Mouse (Mus musculus) urinary bladder, postnatal 36 days (tissue): ENCODE measurements around the gene Bcat2.

Experiments used
- DNase-seq, 2 experiments: peaks; one replicate each; pipeline ENCODE4 v3.0.0; 2022; ENCODE audit warnings: low spot score in 2 of 2, mixed read lengths in 1 of 2

Gene Bcat2

DNA sequence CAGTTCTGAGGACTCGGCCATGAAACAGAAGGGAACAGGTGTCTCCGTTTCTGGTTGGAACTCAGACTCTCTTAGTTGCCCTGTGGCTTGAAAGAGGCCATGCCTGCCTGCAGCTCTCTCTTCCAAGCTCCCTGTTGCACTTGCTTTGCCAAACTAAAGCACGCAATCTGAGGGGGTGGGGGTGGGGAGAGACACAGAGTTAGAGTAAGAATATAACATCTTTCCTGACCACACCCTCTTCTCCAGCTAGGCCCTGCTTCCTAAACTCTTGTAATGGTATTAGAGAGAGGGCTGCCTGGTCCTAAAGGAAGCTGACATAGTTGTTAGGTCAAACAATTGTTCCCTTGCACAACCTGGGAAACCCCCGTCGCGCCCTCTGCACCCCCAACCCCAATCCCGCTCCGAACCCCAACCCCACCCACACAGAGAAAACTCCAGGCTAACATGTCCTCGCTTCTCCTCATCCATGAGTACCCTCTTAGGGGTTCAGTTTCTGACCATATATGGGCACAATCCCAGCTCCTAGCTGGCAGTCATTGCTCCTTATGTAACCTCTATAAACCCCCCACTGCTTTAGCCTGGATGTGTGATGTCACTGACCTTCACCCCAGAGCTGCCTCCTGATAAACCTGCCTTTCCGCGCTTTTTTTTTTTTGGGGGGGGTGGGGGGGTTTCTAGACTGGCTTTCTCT, 19.0 kb upstream of the Bcat2 start:
- no peak for DNase-seq

GRCm38 (mm10) chr7:45551512-45551883, 18.5 kb upstream of the Bcat2 start:
- no peak for DNase-seq

DNA sequence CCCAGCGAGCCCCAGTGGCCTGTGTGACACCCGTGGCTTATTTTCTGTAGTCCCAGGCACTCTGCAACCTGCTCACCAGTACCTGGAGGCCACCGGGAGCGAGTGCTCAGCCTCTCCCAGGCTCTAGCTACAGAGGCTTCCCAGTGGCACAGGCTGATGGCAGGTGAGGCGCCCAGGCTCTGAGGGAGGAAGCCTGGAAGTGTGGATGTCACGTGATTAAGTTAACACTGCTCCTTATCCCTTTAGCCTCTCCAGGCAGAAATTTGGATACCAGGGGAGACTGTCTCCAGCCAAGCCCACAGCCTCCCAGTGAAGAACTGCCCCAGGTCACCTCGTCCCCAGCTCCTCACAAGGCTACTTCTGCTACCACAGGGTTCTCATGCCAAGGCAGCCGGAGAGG, 16.4 kb upstream of the Bcat2 start:
- DNase-seq: no peak

- no peak for DNase-seq
Observed at GRCm38 (mm10) chr7:45553990-45554389, 16.0 kb upstream of the Bcat2 start.

DNA sequence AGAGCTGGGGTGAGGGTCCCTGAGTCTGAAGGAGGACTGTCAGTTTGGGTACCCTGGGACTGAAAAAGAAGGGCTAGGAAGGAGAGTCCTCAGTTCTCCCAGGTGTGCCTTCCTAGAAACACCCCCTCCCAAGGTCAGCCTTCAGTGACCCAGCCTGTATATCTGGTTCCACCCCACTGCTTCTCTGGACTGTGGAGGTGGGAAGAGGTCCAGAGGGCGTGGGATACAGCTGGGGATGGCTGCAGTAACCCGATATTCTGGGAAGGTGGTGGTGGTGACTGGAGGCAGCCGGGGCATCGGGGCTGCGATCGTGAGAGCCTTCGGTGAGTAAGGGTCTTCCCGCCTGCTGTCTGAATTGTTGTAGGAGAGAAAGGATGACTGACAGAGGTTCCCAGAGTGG, 15.2 kb upstream of the Bcat2 start, which contains the start of gene Hsd17b14:
Gene Hsd17b14 (plus strand): TSS at position 150 of the 400 bp plus-strand sequence.
- no peak for DNase-seq

DNA sequence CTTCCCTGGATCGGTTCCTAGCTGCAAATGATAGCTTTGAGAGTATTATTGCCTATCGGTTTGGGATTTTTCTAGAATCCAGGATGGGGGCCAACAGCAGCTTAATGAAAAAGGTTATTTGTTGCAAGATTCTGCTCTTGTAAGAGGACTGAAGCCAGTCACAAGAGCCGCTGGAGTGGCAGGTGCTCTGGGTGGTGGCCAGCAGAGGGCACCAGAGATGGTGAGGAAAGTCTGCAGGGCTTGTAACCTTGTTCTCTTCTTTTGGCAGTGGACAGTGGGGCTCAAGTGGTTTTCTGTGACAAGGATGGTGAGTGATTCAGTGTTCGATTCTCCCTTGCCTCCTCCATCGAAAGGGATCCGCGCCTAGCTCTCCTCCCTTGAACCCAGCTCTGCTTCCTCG, 14.2 kb upstream of the Bcat2 start:
- peak; percentile 73 to 86 for DNase-seq

- DNase-seq: peak; percentile 44 to 61
Observed at GRCm38 (mm10) chr7:45558907-45559306, 11.0 kb upstream of the Bcat2 start.

DNA sequence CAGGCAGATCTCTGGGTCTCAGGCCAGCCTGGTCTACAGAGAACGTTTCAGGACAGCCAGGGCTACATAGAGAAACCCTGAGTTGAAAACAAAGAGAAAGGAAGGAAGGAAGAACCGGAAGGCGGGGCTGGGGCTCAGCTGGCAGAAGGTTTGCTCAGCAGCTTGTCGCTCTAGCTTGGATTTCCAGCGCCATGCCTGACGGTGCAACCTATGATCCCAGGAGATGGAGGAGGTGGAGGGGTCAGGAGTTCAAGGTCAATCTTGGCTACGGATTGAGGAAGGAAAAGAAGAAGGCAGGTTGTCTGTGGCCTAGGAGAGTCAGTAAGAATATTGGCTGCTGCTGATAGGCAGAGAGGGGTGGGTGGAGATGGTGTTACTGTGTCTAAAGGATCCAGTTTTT, 9.7 kb upstream of the Bcat2 start:
- no peak for DNase-seq

DNA sequence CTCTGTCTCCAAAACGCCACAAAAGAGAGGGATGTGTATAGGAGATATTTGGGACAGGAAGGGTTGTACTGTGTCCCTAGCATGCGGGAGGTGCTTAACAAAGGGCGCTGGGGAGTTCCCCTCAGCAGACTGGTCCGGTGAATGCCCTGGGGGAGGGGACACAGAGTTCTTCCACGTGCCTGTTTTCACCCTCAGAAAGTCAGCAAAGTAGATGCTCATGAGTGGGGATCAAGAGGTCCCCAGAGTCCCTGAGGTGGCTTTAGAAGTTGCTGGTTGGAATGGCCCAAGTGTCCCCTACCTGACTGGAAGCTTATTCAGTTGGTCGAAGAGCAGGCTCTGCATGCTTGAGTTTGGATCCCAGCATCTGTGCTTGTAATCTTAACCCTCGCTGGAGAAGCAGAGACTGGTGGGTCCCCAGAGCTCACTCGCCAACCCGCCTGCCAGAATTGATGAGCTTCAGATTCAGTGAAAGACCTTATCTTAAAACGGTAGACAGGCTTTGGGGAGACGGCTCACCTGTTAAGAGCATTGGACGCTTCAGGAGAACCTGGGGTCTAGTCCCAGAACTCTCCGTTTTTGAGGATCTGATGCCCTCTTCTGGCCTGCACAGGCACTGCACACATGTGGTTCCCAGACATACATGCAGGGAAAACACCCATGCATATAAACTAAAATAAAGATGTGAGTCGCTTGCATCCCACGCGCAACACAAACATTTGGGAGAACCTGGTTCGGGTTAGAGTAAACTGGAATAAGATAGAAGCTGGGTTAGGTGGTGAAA, 8.9 kb upstream of the Bcat2 start:
- peak; percentile 77 to 81 for DNase-seq

DNA sequence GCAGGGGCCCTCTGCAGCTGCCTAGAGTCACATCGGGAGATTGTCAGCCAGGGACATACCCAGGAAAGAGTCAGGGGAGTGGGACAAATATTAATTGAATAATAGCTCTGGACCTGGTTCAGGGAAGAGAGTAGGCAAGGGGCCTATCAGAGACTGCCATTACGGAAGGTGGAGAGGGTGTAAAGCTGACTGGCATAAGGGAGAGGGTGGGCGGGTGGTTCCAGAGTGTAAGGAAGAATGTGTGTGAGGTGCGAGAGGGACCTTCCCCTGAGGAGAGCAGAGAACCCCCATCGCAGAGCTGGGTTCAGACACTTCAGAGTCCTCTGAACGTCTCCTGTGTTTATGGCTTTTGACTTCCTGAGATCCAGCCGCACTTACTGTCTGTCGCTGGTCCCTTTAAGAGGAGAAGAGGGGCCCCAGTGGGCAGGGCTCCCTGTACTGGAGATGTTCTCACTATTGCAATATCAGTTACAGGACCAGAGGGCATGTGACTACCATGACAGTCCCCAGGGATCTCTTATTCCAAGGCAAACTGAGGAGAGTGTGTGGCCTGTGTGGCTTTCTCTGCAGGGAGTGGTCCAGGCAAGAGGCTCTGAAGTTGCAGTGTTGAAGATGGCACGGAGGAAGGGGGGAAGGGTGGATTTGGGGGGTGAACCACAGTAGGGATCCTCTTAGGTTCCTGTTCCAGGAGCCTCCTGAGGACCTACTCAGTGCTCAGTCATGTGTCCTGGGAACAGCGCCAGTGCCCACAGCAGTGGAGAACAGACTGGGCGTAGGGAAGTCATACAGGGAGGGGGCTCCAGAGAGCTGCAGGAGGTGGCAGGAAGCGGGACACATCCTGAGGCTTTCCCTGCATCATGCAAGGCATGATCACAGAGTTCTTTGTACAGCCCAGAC, 8.1 kb upstream of the Bcat2 start:
- DNase-seq: peak in 1 of 2 experiments; percentile 54

GRCm38 (mm10) chr7:45564811-45565210, 5.1 kb upstream of the Bcat2 start:
- DNase-seq: no peak

- no peak for DNase-seq
Observed at GRCm38 (mm10) chr7:45565446-45565845, 4.5 kb upstream of the Bcat2 start.

DNA sequence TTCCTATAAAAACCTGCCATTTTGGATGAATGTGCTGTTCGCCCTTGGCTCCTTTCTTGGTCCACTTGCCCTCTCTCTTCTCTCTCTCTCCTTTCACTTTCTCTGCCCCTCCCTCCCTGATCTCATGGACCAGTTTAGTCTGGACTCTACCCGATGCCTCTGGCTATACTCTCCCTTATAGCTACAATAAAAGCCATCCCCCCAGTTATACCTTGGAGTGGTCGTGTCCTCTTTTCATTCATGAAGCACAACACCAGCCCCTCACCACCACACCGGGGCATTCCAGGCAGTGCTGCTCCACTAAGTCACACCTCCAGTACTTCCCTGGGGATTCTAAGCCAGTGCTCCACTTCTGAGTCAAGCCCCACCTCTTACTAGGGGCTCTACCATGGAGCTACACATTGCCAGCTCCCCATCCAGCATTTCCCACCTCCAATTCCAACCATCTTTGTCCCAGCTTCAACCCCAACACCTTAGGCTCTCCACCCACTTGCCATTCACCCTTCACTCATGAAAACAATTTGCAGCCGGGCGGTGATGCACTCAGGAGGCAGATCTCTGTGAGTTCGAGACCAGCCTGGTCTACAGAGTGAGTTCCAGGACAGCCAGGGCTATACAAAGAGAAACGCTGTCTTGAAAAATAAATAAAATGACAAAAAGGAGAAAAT, 2.7 kb upstream of the Bcat2 start:
- DNase-seq: no peak

DNA sequence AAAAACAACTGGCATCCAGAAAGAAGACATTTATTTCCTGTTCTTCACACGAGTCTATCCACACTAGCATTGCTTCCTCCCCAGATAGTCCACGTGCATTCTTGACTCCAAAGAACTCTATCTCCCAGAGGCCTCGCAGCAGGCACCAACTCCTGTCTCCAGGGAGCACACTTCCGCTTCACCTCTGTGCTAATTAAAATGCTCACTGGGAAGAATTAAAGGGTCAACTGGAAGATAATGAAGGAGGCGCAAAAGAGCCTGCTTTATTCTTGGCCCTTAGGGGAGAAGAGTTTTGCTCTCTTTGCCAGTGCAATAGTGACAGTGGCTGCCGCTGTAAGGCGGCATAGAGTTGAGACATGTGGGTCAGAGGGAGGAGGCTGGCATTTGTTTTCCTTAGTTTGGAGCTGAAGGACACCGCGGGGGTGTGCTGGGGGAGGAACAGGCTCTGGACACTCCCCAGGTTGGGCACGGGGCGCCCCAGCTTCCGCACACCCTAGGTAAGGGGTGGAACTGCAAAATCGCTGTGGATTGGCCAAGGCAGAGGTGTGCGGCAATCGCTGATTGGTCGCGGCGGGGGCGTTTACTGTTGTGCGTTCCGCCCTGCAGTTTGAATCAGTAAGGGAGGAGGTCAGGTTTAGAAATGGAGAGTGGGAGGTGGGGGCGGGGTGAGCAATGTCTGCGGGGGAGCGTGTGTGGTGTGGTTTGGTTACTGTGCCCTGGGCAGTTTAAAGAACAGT, 2.0 kb upstream of the Bcat2 start:
- DNase-seq: peak; percentile 75 to 93

DNA sequence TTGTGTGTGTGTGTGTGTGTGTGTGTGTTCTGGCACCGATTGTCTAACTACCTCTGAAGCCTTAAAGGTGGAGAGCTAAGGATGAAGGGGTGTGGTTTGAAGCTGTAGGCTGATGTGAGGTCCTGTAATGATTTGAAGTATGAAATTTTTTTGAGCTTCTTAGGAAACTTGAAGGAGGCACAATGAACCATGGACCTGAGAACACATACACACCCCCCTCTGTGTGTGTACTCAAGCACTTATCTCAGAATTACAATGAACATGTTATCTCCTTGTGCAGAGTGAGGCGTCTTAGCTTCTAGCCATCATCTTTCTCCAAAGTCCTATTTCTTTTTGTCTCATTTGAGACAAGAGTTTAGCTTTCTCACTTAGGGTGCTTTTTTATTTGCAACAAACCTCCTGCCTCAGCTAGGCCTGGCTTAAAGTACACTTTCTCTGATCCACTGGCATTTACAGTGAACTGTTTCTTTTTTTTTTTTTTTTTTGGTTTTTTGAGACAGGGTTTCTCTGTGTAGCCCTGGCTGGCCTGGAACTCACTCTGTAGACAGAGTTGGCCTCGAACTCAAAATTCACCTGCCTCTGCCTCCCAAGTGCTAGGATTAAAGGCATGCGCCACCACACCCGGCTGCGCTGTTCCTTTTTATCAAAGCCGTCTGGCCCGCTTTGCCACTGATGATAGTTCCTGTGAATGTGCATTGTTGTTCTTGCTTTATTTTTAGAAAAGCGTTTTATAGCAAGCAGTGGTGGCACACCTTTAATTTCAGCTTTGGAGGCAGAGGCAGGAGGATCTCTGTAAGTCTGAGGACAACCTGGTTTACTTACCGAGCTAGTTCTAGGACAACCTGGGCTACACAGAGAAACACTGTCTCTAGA, 1.1 kb upstream of the Bcat2 start:
- DNase-seq: no peak

- no peak for DNase-seq
Observed at GRCm38 (mm10) chr7:45571966-45572365, 2.0 kb downstream of the Bcat2 start.

- DNase-seq: peak in 1 of 2 experiments; percentile 26
Observed at GRCm38 (mm10) chr7:45573954-45574353, 4.0 kb downstream of the Bcat2 start.

DNA sequence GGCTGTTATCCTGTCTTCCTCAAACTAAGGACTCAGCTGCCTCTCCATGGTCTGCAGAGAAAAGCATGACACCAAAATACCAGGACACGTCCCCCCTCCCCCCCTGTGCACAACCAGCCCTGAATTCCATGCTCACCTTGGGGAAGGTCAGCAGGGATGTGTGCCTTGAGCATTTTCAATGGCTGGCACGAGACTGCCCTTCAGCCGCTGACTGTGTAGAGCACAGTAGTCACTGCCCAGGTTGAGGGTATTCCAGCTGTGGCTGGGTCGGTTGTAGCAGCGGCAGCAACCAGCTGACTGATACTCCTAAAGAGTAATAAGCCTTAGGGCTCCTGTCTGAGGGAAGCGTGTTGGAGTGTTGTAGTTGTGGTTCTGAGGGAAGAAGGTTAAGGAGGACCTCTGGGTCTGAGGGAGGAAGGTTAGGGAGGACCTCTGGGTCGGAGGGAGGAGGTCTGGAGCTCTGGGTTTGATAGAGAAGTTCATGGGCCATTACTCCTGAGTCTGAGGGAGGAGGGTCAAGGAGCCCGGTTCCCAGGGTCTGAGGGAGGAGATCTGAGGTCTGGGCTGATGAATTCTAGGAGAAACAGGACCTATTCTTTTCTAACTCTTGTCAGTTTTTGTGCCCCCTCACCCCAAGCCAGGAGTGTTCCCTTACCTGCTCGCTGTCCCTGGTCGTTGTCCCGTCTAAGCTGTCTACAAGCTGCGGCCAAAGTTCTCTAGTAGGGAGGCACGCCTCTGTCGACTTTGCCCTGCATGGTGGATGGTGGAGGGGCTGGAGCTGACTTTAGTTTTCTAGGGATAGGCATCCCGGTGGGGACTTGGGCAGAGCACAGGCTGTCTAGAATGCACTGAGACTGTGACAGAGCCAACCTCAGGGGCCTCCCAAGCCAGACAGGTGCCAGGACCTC, 4.8 kb downstream of the Bcat2 start:
- DNase-seq: no peak

- no peak for DNase-seq
Observed at GRCm38 (mm10) chr7:45585923-45586322, 16.0 kb downstream of the Bcat2 start.
